Mouse (Mus musculus) heart, adult 18-20 months (tissue): ENCODE measurements around the gene 0610030E20Rik. TPM values are rescaled to one million over a fixed set of nuclear protein-coding genes. Genes with fewer than 3 reads are reported as not detected.

Source experiments
- DNase-seq, 2 experiments: peaks; one replicate each; pipeline ENCODE4 v3.0.0; 2021 to 2022; ENCODE audit warnings: mixed read lengths in 1 of 2
- long read RNA-seq, 2 experiments: library from polyadenylated mRNA; stranded (forward); transcript quantifications; one replicate each; pipeline ENCODE4 v2.0.0; 2021
- total RNA-seq, 2 experiments: library from RNA; stranded (reverse); gene quantifications; 2 replicates each; pipeline ENCODE4 v1.2.3; 2021

Gene 0610030E20Rik
- 1 to 10 TPM; 8.4 to 8.5 TPM for total RNA-seq
- long read RNA-seq, experiment 1, full-length matches to known transcripts, result 2 of 3 reads
- long read RNA-seq, experiment 1, partial matches to known transcripts, result 0 of 3 reads
- long read RNA-seq, experiment 1, other reads (novel, unspliced or antisense), result 1 of 3 reads
- long read RNA-seq, experiment 2, partial matches to known transcripts, result 0 of 1 reads
- long read RNA-seq, experiment 2, other reads (novel, unspliced or antisense), result 0 of 1 reads

- peak; percentile 85 to 86 for DNase-seq
These were observed at the start of gene 0610030E20Rik for GRCm38 (mm10) chr6:72347166-72347941. Gene 0610030E20Rik, plus strand, starts transcription at chr6:72347317.

- DNase-seq, result no peak
These were observed 49.3 kb upstream of the 0610030E20Rik start for GRCm38 (mm10) chr6:72297825-72298224.

- no peak for DNase-seq
These were observed 44.7 kb upstream of the 0610030E20Rik start for GRCm38 (mm10) chr6:72302349-72302925.

DNA sequence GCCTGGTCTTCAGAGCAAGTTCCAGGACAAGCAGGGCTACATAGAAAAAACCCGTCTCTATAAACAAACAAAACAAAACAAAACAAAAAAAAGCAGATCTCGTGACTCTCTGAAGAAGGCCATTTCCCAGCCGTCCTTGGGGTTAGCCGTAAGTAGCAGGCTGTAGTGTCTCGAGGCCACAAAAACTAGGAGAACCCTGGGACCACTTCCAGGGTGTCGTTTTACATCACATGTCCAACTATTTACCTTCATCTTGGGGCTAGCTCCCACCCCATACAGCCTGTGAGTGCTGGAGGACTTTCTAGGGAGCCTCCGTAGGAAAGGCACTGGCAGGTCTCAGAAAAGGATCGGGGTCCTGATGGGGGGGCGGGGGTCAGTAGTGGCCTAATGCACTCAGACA lies 43.6 kb upstream of the 0610030E20Rik start:
- no peak for DNase-seq

DNA sequence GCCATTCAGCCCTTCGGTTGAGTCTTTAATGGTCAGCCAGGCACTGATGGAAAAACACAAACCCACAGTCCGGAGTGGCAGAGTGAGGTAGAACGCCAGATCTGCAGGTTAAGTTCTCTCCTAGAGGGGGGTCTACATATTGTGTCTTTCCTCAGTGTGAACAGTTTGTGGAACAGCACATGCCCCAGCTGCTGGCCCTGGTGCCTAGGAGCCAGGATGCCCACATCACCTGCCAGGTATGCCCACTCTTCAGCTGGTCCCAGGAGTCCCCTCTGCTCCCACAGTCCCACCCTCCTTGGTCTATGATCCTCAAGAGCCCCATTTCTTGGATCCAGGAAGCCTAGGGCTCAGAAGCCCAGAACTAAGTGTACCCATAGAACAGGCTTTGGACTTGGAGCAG lies 34.9 kb upstream of the 0610030E20Rik start:
- DNase-seq, result no peak

GRCm38 (mm10) chr6:72313124-72313867 lies 33.8 kb upstream of the 0610030E20Rik start:
- DNase-seq, result peak; percentile 26 to 27

- no peak for DNase-seq
These were observed 31.7 kb upstream of the 0610030E20Rik start for GRCm38 (mm10) chr6:72315384-72315783.

- DNase-seq, result no peak
These were observed 31.1 kb upstream of the 0610030E20Rik start for GRCm38 (mm10) chr6:72316044-72316443.

GRCm38 (mm10) chr6:72318440-72318839 lies 28.7 kb upstream of the 0610030E20Rik start:
- DNase-seq, result no peak

DNA sequence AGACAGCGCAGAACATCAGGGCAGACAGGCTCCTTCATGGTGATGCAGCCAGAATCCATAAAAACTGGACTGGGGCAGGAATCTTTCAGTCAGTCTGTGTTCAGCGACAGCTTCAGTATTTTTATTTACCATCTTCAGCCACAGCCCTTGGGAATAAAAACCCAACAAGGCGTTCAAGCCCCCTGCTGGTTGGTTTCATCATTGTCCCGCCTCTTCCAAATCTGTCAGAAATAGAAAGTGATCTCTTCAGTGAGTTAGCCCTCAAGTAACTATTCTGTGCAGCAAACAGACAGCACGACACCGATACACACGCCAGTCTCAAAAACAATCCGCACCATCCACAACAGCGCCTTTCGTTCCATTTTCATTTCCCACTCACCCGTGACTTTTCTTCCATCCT lies 28.1 kb upstream of the 0610030E20Rik start:
- peak; percentile 55 to 74 for DNase-seq

- DNase-seq, result no peak
These were observed 24.2 kb upstream of the 0610030E20Rik start for GRCm38 (mm10) chr6:72322936-72323335.

GRCm38 (mm10) chr6:72323786-72324508 lies 23.2 kb upstream of the 0610030E20Rik start:
- no peak for DNase-seq

GRCm38 (mm10) chr6:72326274-72326673 lies 20.8 kb upstream of the 0610030E20Rik start:
- peak; percentile 29 to 36 for DNase-seq

- no peak for DNase-seq
These were observed 18.1 kb upstream of the 0610030E20Rik start for GRCm38 (mm10) chr6:72329019-72329418.

- no peak for DNase-seq
These were observed 17.0 kb upstream of the 0610030E20Rik start for GRCm38 (mm10) chr6:72330133-72330532.

DNA sequence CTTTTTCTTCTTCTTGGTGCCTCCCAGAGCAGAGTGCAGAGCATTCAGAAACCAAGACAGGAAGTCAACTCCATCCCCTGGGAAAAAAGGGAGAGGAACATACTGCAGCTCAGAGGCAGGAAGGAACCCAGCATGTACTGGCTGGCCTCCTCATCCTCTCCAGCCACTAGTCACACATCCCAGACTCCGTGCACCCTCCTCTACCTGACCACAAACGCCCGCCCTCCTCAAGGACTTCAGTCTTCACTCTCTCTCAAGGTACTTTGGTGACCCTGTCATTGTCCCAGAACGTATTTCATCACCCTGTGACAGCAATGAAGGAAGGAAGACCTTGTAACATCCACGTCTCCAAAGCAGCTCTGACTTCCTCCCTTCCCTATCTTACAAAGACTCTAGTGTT lies 14.0 kb upstream of the 0610030E20Rik start:
- DNase-seq, result peak in 1 of 2 experiments; percentile 40

GRCm38 (mm10) chr6:72340481-72340880 lies 6.6 kb upstream of the 0610030E20Rik start:
- DNase-seq, result no peak

GRCm38 (mm10) chr6:72344396-72345073 lies 2.6 kb upstream of the 0610030E20Rik start:
- DNase-seq, result no peak

GRCm38 (mm10) chr6:72345074-72345567 lies 2.0 kb upstream of the 0610030E20Rik start, which contains the start of gene Usp39:
Gene Usp39, minus strand, starts transcription at chr6:72345184.
- peak; percentile 97 for DNase-seq

DNA sequence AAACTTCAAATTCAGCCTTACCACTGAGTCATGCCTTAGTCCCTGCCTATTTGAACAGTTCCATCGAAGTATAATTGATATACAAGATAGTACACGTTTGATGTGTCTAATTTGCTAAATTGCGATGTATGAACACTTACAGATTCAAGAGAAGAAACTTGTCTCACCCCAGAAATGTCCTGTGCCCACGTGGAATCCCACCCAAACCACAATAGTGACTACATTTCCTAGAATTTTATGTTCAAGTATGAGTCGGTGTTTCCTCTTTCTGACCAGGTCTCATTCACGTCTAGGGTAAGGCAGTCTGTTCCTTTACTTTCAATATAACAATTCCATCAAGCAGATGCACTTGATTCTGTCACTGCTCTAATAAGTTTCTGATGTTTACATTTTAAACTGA lies 1.5 kb upstream of the 0610030E20Rik start:
- peak in 1 of 2 experiments; percentile 9 for DNase-seq

DNA sequence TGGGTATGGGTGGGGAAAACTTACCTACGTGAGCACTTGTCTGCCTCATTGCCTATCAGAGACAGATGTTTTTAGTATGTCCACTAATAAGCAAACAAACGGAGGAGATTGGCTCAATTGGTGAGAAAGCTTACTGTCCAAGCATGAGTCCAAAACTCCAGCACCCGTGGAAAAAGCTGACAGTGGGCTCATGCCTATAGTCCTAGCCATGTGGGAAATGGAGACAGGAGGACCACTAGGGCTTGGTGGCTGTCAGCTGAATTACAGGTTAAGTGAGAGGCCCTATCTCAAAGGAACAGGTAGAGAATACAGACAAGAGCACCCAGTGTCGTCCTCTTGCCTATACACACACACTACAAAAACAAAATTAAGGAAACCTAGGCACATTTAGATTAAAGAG lies 856 bp upstream of the 0610030E20Rik start:
- DNase-seq, result peak in 1 of 2 experiments; percentile 8
